Mouse (Mus musculus) embryonic facial prominence, embryonic 14.5 days (tissue): ENCODE measurements around the gene Shbg. TPM values are rescaled to one million over a fixed set of nuclear protein-coding genes. Genes with fewer than 3 reads are reported as not detected.

Source experiments
- ATAC-seq: fragments of 200-750 bp; cut with Nextera tagmentation; 2 replicates; pipeline ENCODE4 v1.8.0; 2017; ENCODE audit warnings: low read depth, moderate number of reproducible peaks, moderate TSS enrichment
- DNase-seq: peaks from one replicate; pipeline ENCODE4 v3.0.0-alpha.2; 2015; ENCODE audit warnings: low spot score
- H3K27ac ChIP-seq: fragments of 300-500 bp; sonication (generic); replicated peaks from 2 replicates; pipeline ENCODE4 v1.5.1; 2014; ENCODE audit warnings: low read depth, mild to moderate bottlenecking, low read length, moderate library complexity
- H3K27me3 ChIP-seq: fragments of 300-500 bp; sonication (generic); replicated peaks from 2 replicates; pipeline ENCODE4 v1.6.1; 2014; ENCODE audit warnings: low read length; ENCODE audit not compliant: control insufficient read depth, insufficient read depth
- H3K36me3 ChIP-seq: fragments of 300-500 bp; sonication (generic); 2 replicates; pipeline ENCODE4 v1.6.1; 2014; ENCODE audit warnings: low read length, mixed read lengths; ENCODE audit not compliant: control insufficient read depth, insufficient read depth
- H3K4me1 ChIP-seq: fragments of 300-500 bp; sonication (generic); 2 replicates; pipeline ENCODE4 v1.6.1; 2014; ENCODE audit warnings: antibody characterized with exemption, low read length; ENCODE audit not compliant: control insufficient read depth, insufficient read depth
- H3K4me2 ChIP-seq: fragments of 300-500 bp; sonication (generic); 2 replicates; pipeline ENCODE4 v1.6.1; 2014; ENCODE audit warnings: low read depth, mild to moderate bottlenecking, low read length, moderate library complexity, mixed read lengths
- H3K4me3 ChIP-seq: fragments of 300-500 bp; sonication (generic); 2 replicates; pipeline ENCODE4 v1.5.1; 2014; ENCODE audit warnings: low read depth, mild to moderate bottlenecking, low read length
- H3K9ac ChIP-seq: fragments of 300-500 bp; sonication (generic); 2 replicates; pipeline ENCODE4 v1.6.1; 2014; ENCODE audit warnings: low read depth, mild to moderate bottlenecking, low read length, moderate library complexity, mixed read lengths
- H3K9me3 ChIP-seq: fragments of 300-500 bp; sonication (generic); 2 replicates; pipeline ENCODE4 v1.6.1; 2016; ENCODE audit warnings: low read length; ENCODE audit not compliant: control insufficient read depth
- WGBS: fragments of 180-500 bp; shearing (Covaris S2); extraction: QIAGEN DNeasy Blood & Tissue Kit; methylation state at CpG from one replicate; pipeline ENCODE4 v1.1.7; 2014; 5-methylcytosine and 5-hydroxymethylcytosine counted together
- polyA plus RNA-seq: library from polyadenylated mRNA; unstranded; fragments of >200 nt; fragmentation: Nextera tagmentation; extraction: Ambion mirVana; gene quantifications from 2 replicates; pipeline ENCODE4 v1.2.1, GENCODE M21; 2014

Shbg gene
- polyA plus RNA-seq, 1 experiment from 2014 or later = not detected

DNA sequence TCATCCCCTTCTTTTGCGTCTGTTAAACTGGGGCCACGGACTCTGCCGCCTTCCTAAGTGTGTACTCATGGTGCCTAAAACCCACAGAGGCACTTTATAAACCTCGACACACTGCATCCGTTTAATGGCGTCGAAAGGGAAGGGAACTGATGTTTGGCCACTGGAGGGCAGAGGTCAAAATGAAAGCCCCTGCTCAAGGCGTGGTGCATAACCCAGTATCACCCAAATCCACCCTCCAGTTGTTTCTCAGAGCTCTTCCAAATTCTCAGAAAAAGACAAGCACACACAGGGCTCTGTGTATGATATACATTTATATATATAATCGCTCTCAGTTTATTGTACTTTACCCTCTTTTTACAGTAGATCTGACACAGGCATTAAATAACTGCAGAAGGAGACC lies 18.3 kb downstream of the Shbg start:
- Histone ChIP-seq H3K36me3 (peaks cover 11% of the 10 kb centered on the region; the same call in 1 of the 2 replicates), H3K4me3 (no peak overlapping the region), H3K9ac (no peak overlapping the region), H3K9me3 (no peaks in the 10 kb centered on the region), H3K27ac (peak overlapping the region; percentile 65; the same call in 1 of the 2 replicates), H3K27me3 (peaks cover 4% of the 10 kb centered on the region; the same call in 1 of the 2 replicates), H3K4me1 (peaks cover 17% of the 10 kb centered on the region), H3K4me2 (peak overlapping the region; percentile 33; the same call in 1 of the 2 replicates)
- WGBS = 12% methylated on average over 9 of the region's 9 CpGs
- no peak for ATAC-seq
- no peak for DNase-seq

DNA sequence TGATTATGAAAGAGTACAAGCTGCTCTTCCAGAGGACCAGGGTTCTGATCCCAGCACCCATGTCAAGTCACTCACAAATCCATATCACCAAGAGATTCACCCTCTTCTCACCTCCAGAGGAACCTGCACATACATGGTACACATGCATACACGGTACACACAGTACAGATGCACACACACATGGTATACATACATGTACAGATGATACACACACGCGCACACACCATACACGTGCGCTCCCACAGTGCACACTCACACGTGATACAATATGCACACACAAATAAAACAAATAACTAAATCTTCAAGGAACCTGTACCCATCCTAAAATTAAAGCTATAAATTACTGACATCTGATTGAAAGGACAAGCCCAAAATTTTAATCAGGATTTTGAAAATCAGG lies 22.9 kb downstream of the Shbg start:
- Histone ChIP-seq H3K4me2 (no peak overlapping the region), H3K36me3 (peaks cover 49% of the 10 kb centered on the region), H3K9ac (no peak overlapping the region), H3K27me3 (no peaks in the 10 kb centered on the region), H3K27ac (no peak overlapping the region), H3K4me1 (peaks cover 3% of the 10 kb centered on the region), H3K4me3 (no peak overlapping the region), H3K9me3 (no peaks in the 10 kb centered on the region)
- DNase-seq (no peak), ATAC-seq (no peak)
- WGBS = 95% methylated on average over 6 of the region's 6 CpGs

DNA sequence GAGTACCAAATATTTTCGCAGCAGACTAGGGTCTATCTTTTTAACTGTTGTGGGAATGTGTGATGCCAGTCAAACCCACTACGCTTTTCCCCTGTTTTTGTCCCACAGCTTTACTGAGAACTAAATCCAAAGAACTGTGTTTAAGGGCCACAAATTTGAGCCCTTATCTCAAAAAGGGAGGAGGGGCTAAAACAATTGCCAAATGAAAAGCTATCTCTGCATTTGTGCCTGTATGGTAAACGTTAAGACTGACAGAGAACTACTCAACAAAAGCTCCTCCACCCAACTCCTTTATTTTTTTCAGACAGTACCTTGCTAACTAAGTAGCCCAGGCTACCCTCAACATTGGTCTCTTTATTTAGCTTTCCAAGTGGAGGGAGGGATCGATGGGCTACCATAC lies 24.9 kb downstream of the Shbg start:
- H3K27ac ChIP-seq = no peak overlapping the region
- DNase-seq = no peak

DNA sequence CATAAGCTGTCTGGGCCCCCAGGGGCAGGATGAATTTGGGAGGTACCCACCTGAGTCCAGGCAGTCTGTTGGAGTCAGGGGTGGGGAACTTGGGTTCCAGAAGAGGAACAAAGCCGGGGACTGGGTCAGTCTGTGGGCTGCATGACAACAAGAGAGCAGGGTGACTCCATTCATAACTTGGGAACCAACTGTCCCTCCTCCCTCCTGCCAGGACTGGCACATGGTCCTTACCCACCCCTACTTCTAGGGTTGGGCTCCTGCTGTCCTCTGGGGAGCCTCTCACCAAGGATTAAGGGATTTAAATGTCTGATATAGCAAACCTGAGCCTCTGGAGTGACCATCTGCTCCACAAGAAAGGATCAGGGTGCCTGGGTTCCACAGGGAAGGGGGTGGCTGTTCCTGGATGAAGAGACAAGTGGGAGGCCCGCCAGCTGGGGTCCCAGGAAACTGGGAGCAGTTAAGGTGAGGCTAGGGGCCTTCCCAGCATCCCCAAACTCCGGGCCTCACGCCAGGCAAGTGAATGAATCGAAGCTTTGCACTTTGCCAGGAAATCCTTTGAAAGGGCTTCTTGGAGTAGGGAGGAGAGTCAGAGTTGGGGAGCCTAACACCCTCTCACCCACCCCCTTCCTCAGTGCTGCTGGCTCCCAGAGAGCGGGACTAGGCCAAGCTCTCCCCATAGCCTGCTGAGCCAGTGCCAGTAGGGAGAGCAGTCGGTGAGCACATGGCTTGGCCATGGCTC lies 25.6 kb downstream of the Shbg start:
- H3K9me3 ChIP-seq = no peaks in the 10 kb centered on the region
- no peak overlapping the region for H3K4me3 ChIP-seq
- no peaks in the 10 kb centered on the region for H3K27me3 ChIP-seq
- H3K9ac ChIP-seq = no peak overlapping the region
- ATAC-seq (0 out of 2 replicates have a peak, but pooled peaks have one; percentile 22), DNase-seq (peak; percentile 4)
- H3K4me1 ChIP-seq = no peaks in the 10 kb centered on the region
- peaks cover 77% of the 10 kb centered on the region for H3K36me3 ChIP-seq
- 81% methylated on average over 7 of the region's 7 CpGs for WGBS
- no peak overlapping the region for H3K4me2 ChIP-seq
- no peak overlapping the region for H3K27ac ChIP-seq

More for the DNA sequence above, 24.9 kb downstream of the Shbg start:
- Histone ChIP-seq H3K9me3 (no peaks in the 10 kb centered on the region), H3K9ac (no peak overlapping the region), H3K4me1 (no peaks in the 10 kb centered on the region), H3K4me2 (no peak overlapping the region), H3K27me3 (no peaks in the 10 kb centered on the region), H3K36me3 (peaks cover 70% of the 10 kb centered on the region), H3K4me3 (no peak overlapping the region)
- WGBS = 90% methylated on average over 4 of the region's 4 CpGs
- no peak for ATAC-seq

DNA sequence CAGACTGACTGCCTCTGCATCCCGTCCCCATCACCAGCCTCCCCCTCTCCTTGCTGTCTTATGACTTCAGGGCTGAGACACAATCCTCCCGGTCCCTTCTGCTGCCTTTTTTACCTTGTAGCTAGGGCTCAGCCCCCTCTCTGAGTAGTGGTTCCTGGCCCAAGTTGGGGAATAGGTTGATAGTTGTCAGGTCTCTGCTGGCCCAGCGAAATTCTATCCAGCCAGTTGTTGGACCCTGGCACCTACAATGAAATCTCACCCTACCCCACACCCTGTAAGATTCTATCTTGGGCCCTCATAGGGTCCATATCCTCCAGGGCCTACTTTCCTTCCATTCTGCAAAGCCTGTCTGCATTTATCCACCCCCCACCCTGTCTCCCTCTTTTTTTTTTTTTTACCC lies 26.3 kb downstream of the Shbg start:
- no peak overlapping the region for H3K27ac ChIP-seq
- no peaks in the 10 kb centered on the region for H3K9me3 ChIP-seq
- H3K36me3 ChIP-seq = peaks cover 82% of the 10 kb centered on the region
- H3K4me3 ChIP-seq = no peak overlapping the region
- WGBS = 91% methylated on average over 3 of the region's 3 CpGs
- no peak for ATAC-seq
- H3K4me1 ChIP-seq = no peaks in the 10 kb centered on the region
- H3K4me2 ChIP-seq = no peak overlapping the region
- DNase-seq = no peak
- H3K27me3 ChIP-seq = no peaks in the 10 kb centered on the region
- no peak overlapping the region for H3K9ac ChIP-seq

DNA sequence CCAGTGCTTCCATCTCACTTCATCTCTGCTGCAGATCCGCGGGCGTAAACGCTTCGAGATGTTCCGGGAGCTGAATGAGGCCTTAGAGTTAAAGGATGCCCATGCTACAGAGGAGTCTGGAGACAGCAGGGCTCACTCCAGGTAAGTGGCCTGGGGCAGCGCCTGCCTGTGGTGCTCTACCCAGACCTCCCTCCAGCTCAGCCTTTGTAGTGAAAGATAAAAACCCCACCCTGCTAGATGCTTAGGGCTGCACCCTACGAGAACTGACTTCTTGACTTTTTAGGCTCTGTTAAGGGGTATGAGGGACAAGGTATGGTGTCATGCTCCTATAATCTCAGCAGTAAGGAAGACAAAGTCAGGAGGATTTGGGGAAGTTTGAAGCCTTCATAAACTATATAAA lies 27.1 kb downstream of the Shbg start:
- Histone ChIP-seq H3K4me2 (no peak overlapping the region), H3K4me3 (no peak overlapping the region), H3K9ac (no peak overlapping the region), H3K4me1 (no peaks in the 10 kb centered on the region), H3K27ac (no peak overlapping the region), H3K27me3 (no peaks in the 10 kb centered on the region), H3K36me3 (peaks cover 81% of the 10 kb centered on the region), H3K9me3 (no peaks in the 10 kb centered on the region)
- ATAC-seq (no peak), DNase-seq (no peak)
- 93% methylated on average over 8 of the region's 8 CpGs for WGBS

DNA sequence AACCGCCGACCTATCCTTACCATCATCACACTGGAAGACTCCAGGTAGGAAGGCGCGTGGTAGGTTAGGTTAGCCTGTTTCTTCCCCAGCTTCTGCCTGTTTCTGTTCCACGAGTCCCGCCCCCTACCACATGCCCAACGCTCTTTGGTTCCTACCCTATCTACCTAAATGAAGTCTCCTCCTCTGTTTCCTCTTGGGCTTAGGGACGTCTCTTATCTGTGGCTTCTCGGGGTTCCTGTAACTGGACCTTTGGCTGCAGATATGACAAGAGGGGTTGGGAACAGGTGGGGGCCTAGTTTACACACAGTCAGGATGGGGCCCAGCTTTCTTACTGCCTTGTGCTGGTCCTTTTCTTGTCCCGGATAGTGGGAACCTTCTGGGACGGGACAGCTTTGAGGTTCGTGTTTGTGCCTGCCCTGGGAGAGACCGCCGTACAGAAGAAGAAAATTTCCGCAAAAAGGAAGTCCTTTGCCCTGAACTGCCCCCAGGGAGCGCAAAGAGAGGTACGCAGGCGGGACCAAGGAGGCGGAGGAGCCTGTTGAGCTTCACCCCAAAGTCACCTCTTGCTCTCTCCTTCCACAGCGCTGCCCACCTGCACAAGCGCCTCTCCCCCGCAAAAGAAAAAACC lies 28.4 kb downstream of the Shbg start:
- 91% methylated on average over 22 of the region's 22 CpGs for WGBS
- no peaks in the 10 kb centered on the region for H3K27me3 ChIP-seq

DNA sequence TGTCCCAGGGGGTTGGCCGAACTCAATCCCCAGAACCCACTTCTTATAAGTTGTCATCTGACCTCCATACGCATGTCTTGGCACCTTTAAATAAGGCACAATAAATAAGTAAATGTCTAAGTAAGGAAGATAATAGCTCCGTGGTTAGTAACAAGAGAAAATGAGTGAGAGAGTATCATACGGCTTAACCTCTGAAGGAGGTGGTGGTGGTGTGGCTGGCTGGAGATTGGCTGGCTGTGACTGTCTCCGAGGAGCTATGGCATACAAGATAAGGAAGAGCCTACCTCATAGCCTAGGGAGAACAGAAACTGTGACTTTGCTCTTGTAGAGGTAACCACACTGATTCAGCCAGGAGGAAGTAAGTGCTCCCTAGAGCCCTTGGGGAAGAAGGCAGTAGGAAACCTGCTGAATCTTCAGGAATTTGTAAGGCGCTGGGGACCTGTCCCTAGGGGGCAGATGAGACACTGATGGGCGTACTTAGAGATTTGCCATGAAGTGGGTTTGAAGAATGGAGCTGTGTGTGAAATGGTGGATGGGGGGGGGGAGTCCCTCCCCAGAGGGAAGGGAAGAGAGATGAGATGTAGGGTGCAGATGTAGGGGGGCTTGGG lies 31.9 kb downstream of the Shbg start:
- Histone ChIP-seq H3K4me2 (no peak overlapping the region), H3K4me3 (no peak overlapping the region), H3K27ac (no peak overlapping the region), H3K4me1 (peaks cover 4% of the 10 kb centered on the region; the same call in 1 of the 2 replicates), H3K36me3 (peaks cover 49% of the 10 kb centered on the region), H3K9ac (no peak overlapping the region), H3K27me3 (no peaks in the 10 kb centered on the region), H3K9me3 (no peaks in the 10 kb centered on the region)
- WGBS = 81% methylated on average over 7 of the region's 7 CpGs
- DNase-seq (no peak), ATAC-seq (no peak)

More for the DNA sequence above, 28.4 kb downstream of the Shbg start:
- no peak for DNase-seq
- no peak overlapping the region for H3K9ac ChIP-seq
- H3K4me1 ChIP-seq = no peaks in the 10 kb centered on the region
- no peak for ATAC-seq
- no peak overlapping the region for H3K4me3 ChIP-seq
- no peaks in the 10 kb centered on the region for H3K9me3 ChIP-seq
- H3K36me3 ChIP-seq = peaks cover 74% of the 10 kb centered on the region
- no peak overlapping the region for H3K27ac ChIP-seq
- no peak overlapping the region for H3K4me2 ChIP-seq
